Mouse (Mus musculus) liver, adult 2 months (tissue): ENCODE measurements around the gene Cdca7.

Experiments
- CTCF ChIP-seq: fragments of 200-500 bp; IDR thresholded peaks from 2 replicates; pipeline ENCODE4 v1.5.1; 2011; ENCODE audit warnings: low read depth, low read length, control low read depth
- POLR2A ChIP-seq: fragments of 200-500 bp; IDR thresholded peaks from 2 replicates; pipeline ENCODE4 v1.6.1; 2011; ENCODE audit warnings: low read length, control low read depth; ENCODE audit not compliant: insufficient read depth; ENCODE audit errors: extremely low read depth

DNA sequence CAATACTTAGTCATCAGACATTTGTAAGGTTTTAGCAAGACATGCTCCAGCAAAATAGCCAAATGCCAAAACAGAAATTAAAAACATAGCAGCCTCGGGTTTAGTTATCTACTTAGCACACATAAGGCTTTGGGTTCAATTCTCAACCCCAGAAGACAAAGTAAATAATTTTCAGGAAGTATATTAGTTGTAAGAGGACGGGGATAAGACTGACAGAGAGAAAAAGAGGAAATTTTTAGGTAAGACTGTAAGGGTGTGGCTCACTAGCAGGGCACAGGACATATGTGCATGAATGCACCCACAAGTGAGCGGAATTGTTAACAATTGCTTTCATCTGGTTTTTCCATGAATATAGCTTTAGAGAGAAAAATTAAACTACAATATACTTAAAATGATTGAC, 32.0 kb upstream of the Cdca7 start:
- TF ChIP-seq CTCF: no peak
- TF ChIP-seq POLR2A: no peak
